Mouse (Mus musculus): Measurements from ENCODE around the gene Ube4b.

DNA sequence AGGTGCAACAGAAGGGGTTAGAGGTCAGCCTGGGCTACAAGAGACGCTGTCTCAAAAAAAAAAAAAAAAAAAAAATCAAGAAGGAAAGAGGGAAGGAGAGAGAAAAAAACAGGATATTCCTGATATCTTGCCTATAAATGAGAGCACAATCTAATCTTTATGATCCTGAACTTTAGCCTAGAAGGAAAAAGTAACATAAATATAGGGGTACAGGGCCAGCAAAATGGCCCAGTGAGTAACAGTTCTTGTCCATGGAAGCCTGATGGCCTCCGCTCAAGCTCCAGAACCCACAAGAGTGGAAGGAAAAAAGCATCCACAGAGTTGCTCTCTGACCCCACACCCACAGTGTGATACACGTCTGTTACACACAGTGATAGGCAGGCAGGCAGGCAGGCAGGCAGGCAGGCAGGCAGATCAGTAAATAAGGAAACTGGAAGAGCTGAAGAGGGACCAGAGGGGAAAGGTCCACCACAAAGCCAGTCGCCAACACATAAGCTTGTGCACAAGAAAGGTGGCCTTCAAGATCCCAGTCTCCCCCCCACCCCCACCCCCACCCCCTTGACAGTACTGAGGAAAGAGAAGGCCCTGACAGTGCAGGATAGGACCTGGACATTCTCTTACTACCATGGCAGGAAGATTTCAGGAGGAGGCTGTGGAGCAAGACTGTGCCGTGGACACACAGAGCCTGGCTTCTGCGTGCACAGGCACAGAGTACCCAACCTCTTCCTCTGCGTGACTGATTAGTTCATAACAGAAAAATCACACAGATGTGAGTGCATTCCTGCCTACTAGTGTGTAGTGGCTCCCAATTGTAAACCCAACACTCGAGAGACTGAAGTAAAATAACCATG is 140.0 kb downstream of the Ube4b start:
- TF ChIP-seq EP300 (IDR thresholded peaks at IDR 0.05) = no peak
- no peak for TF ChIP-seq CTCF (IDR thresholded peaks at IDR 0.05)
